Mouse (Mus musculus): Measurements from ENCODE around the gene Trit1.

- TF ChIP-seq CTCF (conservative IDR thresholded peaks at IDR 0.05; ENCODE audit: low read length): no peak
- no peak for TF ChIP-seq NANOG (IDR thresholded peaks at IDR 0.05; ENCODE audit: borderline replicate concordance, low read length)
- TF ChIP-seq POU5F1 (IDR thresholded peaks at IDR 0.05; ENCODE audit: borderline replicate concordance, low read length): no peak
Observed at GRCm38 (mm10) chr4:122999263-122999691, 17.1 kb upstream of the Trit1 start.

Measured in E14TG2a.4 (cell line).